Mouse (Mus musculus) stomach, adult 2 months (tissue): ENCODE measurements around the gene Mrps35. TPM values are rescaled to one million over a fixed set of nuclear protein-coding genes. Genes with fewer than 3 reads are reported as not detected.

Experiments
- polyA plus RNA-seq: library from polyadenylated mRNA; depleted of rRNA; stranded (reverse); fragments of >200 nt; gene quantifications from 2 replicates; pipeline ENCODE4 v1.2.3, GENCODE M21; 2012; rRNA removed

Mrps35 gene
- 2.8 and 5.3 TPM in 2 replicates for polyA plus RNA-seq

GRCm38 (mm10) chr6:147042291-147043290, at the start of gene Mrps35:
Gene Mrps35 (plus strand): TSS chr6:147042764.

DNA sequence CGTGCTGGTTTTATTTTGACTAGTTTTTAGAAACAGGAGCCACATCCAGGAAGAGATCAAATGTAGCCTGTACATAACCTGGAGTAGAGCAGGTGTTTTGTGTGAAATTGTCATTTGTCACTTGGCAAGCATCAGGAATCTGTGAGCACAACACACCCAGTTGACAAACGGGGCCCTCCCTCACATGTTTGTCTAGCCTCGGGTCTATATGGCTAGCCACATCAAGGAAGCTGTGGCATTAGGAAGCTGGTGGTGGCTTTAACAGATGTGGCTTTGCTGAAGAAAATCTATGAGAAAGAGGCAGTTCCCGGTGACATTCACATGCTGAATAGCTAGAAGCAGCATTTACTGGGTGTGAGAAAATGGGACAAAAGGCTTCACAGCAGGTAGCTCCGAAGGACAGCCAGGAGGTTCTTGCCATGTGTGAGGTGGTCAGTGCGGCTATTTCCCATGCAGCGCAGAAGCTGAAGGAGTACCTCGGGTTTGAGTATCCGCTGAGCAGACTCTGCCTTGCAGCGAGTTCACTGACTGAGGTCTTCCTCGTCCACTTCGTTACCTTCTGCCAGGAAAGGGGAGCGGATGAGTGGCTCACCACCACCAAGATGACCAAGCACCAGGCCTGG, 10.2 kb upstream of the Mrps35 start, which contains the start of gene Rep15:
TSS of gene Rep15 (plus strand) at position 282 of the 623 bp plus-strand sequence.

GRCm38 (mm10) chr6:147086594-147087225, 44.1 kb downstream of the Mrps35 start, which contains the start of gene Mansc4:
Gene Mansc4 (minus strand): TSS chr6:147087032.

DNA sequence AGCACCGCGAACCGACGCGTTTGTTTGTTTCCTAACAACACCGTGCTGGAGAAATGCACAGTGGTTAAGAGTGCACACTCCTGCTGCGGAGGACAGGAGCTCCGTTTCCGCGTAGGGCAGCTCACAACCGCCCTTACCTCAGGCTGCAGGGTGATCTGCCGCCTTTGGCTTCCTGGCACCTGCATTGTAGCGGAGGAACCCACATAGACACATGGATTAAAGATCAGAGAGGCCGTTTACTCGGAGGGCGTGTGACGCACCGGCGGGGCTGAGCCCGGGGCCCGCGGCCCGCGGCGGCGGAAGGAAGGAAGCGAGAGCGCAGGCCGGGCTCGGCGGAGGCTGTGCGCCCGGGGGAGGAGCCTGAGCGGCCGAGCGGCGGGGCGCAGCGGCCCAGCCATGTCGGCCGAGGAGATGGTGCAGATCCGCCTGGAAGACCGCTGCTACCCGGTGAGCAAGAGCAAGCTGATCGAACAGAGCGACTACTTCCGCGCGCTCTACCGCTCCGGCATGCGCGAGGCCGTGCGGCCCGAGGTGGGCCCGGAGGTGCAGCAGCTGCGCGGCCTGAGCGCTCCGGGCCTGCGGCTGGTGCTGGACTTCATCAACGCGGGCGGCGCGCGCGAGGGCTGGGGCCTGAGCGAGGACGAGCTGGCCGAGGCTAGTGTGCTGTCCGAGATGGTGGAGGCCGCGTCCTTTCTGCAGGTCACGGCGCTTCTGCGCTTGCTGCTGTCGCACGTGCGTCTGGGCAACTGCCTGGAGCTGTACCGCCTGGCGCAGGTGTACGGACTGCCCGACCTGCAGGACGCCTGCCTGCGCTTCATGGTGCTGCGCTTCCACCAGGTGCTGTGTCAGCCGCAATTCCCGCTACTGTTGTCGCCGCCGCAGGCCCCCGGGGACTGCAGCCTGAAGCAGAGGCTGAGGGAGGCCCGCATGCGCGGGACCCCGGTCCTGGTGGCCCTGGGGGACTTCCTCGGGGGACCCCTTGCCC, 48.9 kb downstream of the Mrps35 start, which contains the start of gene Klhl42:
TSS of gene Klhl42 (plus strand) at position 244 of the 985 bp plus-strand sequence.

Other genes with a start within 250 kb of the Mrps35 start
- gene Arntl2, start 246.7 kb upstream of the Mrps35 start, polyA plus RNA-seq = 4.5 and 5.9 TPM in 2 replicates
- not detected in 2 replicates for gene Smco2, start 192.7 kb upstream of the Mrps35 start, polyA plus RNA-seq
- gene Ppfibp1, start 154.3 kb upstream of the Mrps35 start, polyA plus RNA-seq = 3.4 and 4.8 TPM in 2 replicates
- not detected in 2 replicates for gene 1700034J05Rik, start 88.3 kb upstream of the Mrps35 start, polyA plus RNA-seq
- 8.3 and 10.0 TPM in 2 replicates for gene Rep15, start 10.2 kb upstream of the Mrps35 start, polyA plus RNA-seq
- gene Mansc4, start 44.3 kb downstream of the Mrps35 start, polyA plus RNA-seq = 0.73 and 1.2 TPM in 2 replicates
- 2.6 and 3.5 TPM in 2 replicates for gene Klhl42, start 48.6 kb downstream of the Mrps35 start, polyA plus RNA-seq
- gene Pthlh, start 221.4 kb downstream of the Mrps35 start, polyA plus RNA-seq = 3.0 and 4.2 TPM in 2 replicates